Mouse (Mus musculus): ENCODE measurements at regions not wholly inside any gene's neighbourhood (a gene's known extent, or its start where the extent isn't known, plus 50 kb on each side); places are given as distances from the start of the nearest gene placed in this dataset.

DNA sequence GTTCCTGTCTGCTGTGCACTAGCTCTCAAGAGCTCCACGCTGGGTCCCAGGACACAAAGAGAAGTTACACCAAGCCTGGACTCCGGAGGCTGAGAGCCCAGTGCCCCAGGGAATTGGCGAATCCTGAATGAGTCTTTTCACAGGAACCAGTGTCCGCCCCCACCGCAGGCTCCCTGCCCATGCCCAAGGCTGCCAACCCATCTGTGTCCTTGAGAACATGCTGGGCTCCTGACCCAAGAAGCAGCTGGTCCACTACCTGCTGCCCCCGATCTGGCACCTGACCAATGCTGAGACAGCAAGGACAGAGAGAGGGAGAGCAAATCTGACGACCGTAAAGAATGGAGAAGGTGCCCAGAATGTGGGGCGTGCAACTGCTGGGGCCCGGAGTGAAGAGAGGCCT, 85.2 kb upstream of the Cplx2 start:
- peak; percentile 99 to 100 for DNase-seq

DNA sequence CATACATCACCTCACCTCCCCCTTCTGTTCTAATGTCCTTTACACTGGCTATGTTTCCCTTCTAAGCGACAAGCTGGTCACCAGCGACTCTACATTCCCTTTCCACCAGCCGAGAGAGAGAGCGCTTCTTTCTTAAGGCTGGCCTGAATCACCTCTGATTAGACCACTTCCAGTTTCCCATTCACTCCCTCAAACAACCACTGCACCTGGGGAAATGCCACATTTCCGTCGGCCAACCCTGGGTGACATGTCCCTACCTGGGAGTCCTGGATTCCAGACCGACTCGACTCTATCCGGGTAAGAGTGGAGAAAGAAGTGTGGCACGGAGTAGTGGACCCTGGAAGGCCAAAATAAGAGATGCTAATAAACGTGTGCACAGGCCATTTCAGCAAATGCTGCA, 84.5 kb upstream of the Cplx2 start:
- DNase-seq, result peak; percentile 44 to 48

GRCm38 (mm10) chr13:54290066-54290465, 81.1 kb upstream of the Cplx2 start:
- peak; percentile 30 to 65 for DNase-seq

GRCm38 (mm10) chr13:54292394-54292793, 78.8 kb upstream of the Cplx2 start:
- no peak for DNase-seq

DNA sequence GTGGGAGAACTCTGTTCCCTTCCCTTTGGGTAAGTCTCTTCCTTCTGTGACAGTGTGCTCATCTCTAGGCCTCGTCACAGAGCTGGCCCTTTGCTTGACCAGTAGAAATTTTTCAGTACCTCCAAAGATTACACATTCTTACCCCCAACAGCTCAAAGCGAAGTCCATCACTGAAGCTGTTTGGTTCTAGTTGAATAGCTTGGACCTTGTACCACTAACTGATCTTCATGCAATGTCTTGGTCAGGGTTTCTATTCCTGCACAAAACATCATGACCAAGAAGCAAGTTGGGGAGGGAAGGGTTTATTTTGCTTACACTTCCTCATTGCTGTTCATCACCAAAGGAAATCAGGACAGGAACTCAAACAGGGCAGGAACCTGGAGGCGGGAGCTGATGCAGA, 78.1 kb upstream of the Cplx2 start:
- no peak for DNase-seq

GRCm38 (mm10) chr13:54295475-54296259, 75.5 kb upstream of the Cplx2 start:
- no peak for DNase-seq

GRCm38 (mm10) chr13:54296260-54296555, 74.9 kb upstream of the Cplx2 start:
- DNase-seq, result no peak

GRCm38 (mm10) chr13:54298851-54299250, 72.3 kb upstream of the Cplx2 start:
- DNase-seq, result peak in 1 of 2 experiments; percentile 42

GRCm38 (mm10) chr13:54299295-54299694, 71.9 kb upstream of the Cplx2 start:
- DNase-seq, result peak in 1 of 2 experiments; percentile 65

- no peak for DNase-seq
These were observed 70.0 kb upstream of the Cplx2 start for GRCm38 (mm10) chr13:54301110-54301509.

- DNase-seq, result no peak
These were observed 69.5 kb upstream of the Cplx2 start for GRCm38 (mm10) chr13:54301677-54302076.

DNA sequence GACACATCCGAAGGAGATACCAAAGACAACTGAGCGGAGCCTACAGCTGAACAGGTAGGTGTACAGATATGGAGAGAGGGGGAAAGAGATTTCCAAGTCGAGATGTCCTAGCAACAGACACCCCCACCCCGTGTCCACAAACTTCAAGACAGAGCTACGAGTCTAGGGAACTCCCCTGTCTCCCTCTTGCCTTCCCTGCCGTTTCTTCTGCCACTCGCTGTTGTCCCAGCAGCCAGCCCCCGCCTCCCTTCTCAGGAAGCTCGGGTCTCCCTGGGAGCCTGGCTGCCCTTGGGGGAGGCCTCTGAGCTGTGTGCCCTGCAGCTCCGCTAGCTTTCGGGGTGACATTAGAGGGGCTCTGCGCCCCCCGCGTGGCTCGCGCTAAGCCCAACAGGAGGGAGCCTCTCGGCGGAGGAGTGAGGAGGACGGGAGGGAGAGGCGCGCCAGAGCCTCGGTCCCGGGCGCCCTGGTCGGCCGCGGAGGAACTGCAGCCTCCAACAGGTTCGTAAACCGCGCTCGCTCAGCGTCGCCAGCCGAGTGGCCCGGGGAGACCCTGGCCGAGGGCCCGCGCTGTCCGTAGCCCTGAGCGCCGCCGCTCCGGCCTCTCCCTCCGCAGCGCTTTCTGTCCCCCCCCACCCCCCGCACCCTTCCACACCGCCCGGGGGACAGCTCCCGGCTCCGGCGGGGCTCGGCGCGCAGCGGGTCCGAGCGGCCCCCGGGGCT, 68.6 kb upstream of the Cplx2 start:
- peak; percentile 70 to 72 for DNase-seq

- DNase-seq, result peak; percentile 88 to 90
These were observed 67.9 kb upstream of the Cplx2 start for GRCm38 (mm10) chr13:54303071-54303924.

GRCm38 (mm10) chr13:54304251-54304650, 66.9 kb upstream of the Cplx2 start:
- DNase-seq, result no peak

- DNase-seq, result peak in 1 of 2 experiments; percentile 56
These were observed 62.6 kb upstream of the Cplx2 start for GRCm38 (mm10) chr13:54308591-54308990.

DNA sequence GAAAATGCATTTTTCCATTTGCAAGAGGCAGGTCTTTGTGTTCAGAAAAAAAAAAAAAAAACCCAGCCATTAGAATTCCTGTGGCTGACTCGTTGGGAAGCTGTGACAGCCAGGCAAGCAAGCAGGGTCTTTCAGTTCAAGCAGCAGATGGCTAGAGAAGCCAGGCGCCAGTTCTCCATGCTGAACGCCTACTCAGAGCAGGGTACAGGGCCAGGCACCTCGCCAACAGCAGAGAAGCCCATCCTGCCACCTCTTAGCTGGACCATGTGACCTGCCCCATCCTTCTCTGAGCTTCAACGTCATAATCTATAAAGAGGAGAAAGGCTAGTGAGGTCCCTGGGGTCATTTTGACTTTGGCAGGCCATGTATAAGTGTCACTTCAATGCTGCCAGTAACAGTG, 61.8 kb upstream of the Cplx2 start:
- DNase-seq, result peak; percentile 97

GRCm38 (mm10) chr13:54310144-54310543, 61.0 kb upstream of the Cplx2 start:
- no peak for DNase-seq

DNA sequence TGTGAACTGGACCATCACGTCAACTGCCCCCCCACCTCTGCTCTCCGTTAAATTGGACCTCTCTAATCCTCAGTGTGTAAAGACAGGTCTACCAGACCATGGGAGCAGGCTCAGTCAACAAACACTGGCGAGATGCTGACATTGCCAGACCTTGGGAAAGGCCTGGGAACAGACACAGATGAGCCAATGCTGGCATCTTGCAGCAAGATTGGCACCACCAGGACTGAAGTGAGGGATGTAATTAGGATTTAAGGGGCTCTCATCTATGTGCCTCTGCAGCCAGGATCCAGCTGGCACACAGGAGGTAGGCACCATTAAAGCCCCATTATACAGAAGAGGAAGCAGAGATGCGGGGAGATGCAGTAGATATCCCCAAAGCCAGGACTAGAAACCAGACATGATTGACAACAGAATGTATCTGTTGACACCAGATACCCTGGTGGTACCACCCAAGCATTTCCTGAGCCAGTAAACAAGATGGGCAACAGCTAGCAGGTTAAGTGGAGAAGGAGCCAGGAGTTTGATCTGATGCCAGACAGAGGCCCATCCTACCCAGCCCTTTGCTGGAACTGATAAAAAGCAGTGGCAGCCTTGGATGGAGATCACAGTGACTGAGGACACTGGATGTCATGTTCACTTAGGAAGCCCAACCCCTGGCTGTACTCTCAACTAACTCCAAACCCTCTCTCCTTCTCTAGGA, 59.7 kb upstream of the Cplx2 start:
- peak in 1 of 2 experiments; percentile 59 for DNase-seq

GRCm38 (mm10) chr13:54312405-54313185, 58.6 kb upstream of the Cplx2 start:
- peak; percentile 76 to 77 for DNase-seq

- no peak for DNase-seq
These were observed 55.8 kb upstream of the Cplx2 start for GRCm38 (mm10) chr13:54315333-54315732.

- peak in 1 of 2 experiments; percentile 61 for DNase-seq
These were observed 54.2 kb upstream of the Cplx2 start for GRCm38 (mm10) chr13:54316907-54317306.

GRCm38 (mm10) chr13:54318161-54318560, 53.0 kb upstream of the Cplx2 start:
- no peak for DNase-seq
